Comparison of ENCODE assay signal across 7 mouse cellular contexts in genomic region chr2:153632871-153633226, GRCm38 (mm10). TPM values are rescaled to one million over a fixed set of nuclear protein-coding genes. Genes with fewer than 3 reads are reported as not detected.
DNase-seq lines count a peak whose midpoint lies in the region; ATAC-seq and TF ChIP-seq lines count a peak whose summit lies in the region.

No protein-coding gene starts in this region.

- ATAC-seq in neural tube, embryonic 11.5 days (ENCODE audit: insufficient read depth, low FRiP score, low TSS enrichment): no peak
- no peak; the same call in 1 of the 2 replicates for ATAC-seq in forebrain, embryonic 12.5 days (ENCODE audit: low FRiP score)
- peak; percentile 24; the same call in 1 of the 2 replicates for ATAC-seq in liver, embryonic 13.5 days (ENCODE audit: low read depth)
- no peak; the same call in 1 of the 2 replicates for ATAC-seq in stomach, postnatal 0 days (ENCODE audit: low FRiP score, low TSS enrichment)

- H3K36me3 ChIP-seq in neural tube, embryonic 11.5 days (ENCODE audit: control insufficient read depth, insufficient read depth, low read length): no peaks in the 10 kb centered on the region
- H3K36me3 ChIP-seq in forebrain, embryonic 12.5 days (replicated peaks): peaks cover 13% of the 10 kb centered on the region
- peaks cover 6% of the 10 kb centered on the region for H3K36me3 ChIP-seq in liver, embryonic 13.5 days
- 0 out of 2 replicates have a peak, but pooled peaks cover 3% of the 10 kb centered on the region for H3K36me3 ChIP-seq in stomach, postnatal 0 days (ENCODE audit: control insufficient read depth, insufficient read depth, low read length)

- DNase-seq in neural tube, embryonic 11.5 days (ENCODE audit: low spot score): no peak
- DNase-seq in neural tube, embryonic 10.5 days (ENCODE audit: extremely low spot score, low spot score): no peak
- DNase-seq in liver, embryonic 13.5 days: no peak
- no peak for DNase-seq in stomach, postnatal 0 days (ENCODE audit: low spot score)
- DNase-seq in thymus, postnatal 25 days: no peak
- no peak for DNase-seq in layer of hippocampus, adult 9-10 months (ENCODE audit: low spot score)

- H3K9ac ChIP-seq in neural tube, embryonic 11.5 days (ENCODE audit: low read length): peak overlapping the region; percentile 90
- H3K9ac ChIP-seq in forebrain, embryonic 12.5 days: peak overlapping the region; percentile 89
- H3K9ac ChIP-seq in liver, embryonic 13.5 days: peak overlapping the region; percentile 90
- H3K9ac ChIP-seq in stomach, postnatal 0 days (ENCODE audit: low read length): peak overlapping the region; percentile 95

- TF ChIP-seq EP300 in stomach, postnatal 0 days (optimal IDR thresholded peaks at IDR 0.05): no peak

- no peak for TF ChIP-seq CTCF in stomach, postnatal 0 days (IDR thresholded peaks at IDR 0.05; ENCODE audit: low read depth)

- no peaks in the 10 kb centered on the region for H3K27me3 ChIP-seq in neural tube, embryonic 11.5 days (ENCODE audit: control insufficient read depth, insufficient read depth, low read length)
- H3K27me3 ChIP-seq in forebrain, embryonic 12.5 days: peaks cover 3% of the 10 kb centered on the region; the same call in 1 of the 2 replicates
- H3K27me3 ChIP-seq in liver, embryonic 13.5 days: no peaks in the 10 kb centered on the region
- H3K27me3 ChIP-seq in stomach, postnatal 0 days (ENCODE audit: control insufficient read depth, insufficient read depth, low read length): no peaks in the 10 kb centered on the region

- H3K4me3 ChIP-seq in neural tube, embryonic 11.5 days (ENCODE audit: low read depth, low read length): peak overlapping the region; percentile 84
- H3K4me3 ChIP-seq in forebrain, embryonic 12.5 days (replicated peaks): peak overlapping the region; percentile 86
- H3K4me3 ChIP-seq in liver, embryonic 13.5 days (replicated peaks): peak overlapping the region; percentile 83
- H3K4me3 ChIP-seq in stomach, postnatal 0 days (ENCODE audit: low read depth, low read length): peak overlapping the region; percentile 90

- peak overlapping the region; percentile 67 for H3K4me2 ChIP-seq in neural tube, embryonic 11.5 days (ENCODE audit: low read depth)
- peak overlapping the region; percentile 72 for H3K4me2 ChIP-seq in forebrain, embryonic 12.5 days
- H3K4me2 ChIP-seq in liver, embryonic 13.5 days: peak overlapping the region; percentile 84
- peak overlapping the region; percentile 67 for H3K4me2 ChIP-seq in stomach, postnatal 0 days (replicated peaks; ENCODE audit: low read depth)

- 29% methylated on average over 2 of the region's 2 CpGs for whole genome bisulfite sequencing in neural tube, embryonic 11.5 days
- 30% methylated on average over 2 of the region's 2 CpGs for WGBS in forebrain, embryonic 12.5 days
- WGBS in liver, embryonic 13.5 days (ENCODE audit: insufficient replicate concordance): 9% methylated on average over 2 of the region's 2 CpGs
- WGBS in stomach, postnatal 0 days: 12% methylated on average over 2 of the region's 2 CpGs

- no peak overlapping the region for H3K27ac ChIP-seq in neural tube, embryonic 11.5 days (ENCODE audit: low read depth, low read length)
- peak overlapping the region; percentile 90 for H3K27ac ChIP-seq in forebrain, embryonic 12.5 days
- peak overlapping the region; percentile 89 for H3K27ac ChIP-seq in liver, embryonic 13.5 days
- peak overlapping the region; percentile 95 for H3K27ac ChIP-seq in stomach, postnatal 0 days (replicated peaks)

- no peaks in the 10 kb centered on the region for H3K4me1 ChIP-seq in neural tube, embryonic 11.5 days (ENCODE audit: control insufficient read depth, insufficient read depth, low read length)
- peaks cover 15% of the 10 kb centered on the region for H3K4me1 ChIP-seq in forebrain, embryonic 12.5 days
- peaks cover 38% of the 10 kb centered on the region for H3K4me1 ChIP-seq in liver, embryonic 13.5 days (replicated peaks)
- H3K4me1 ChIP-seq in stomach, postnatal 0 days (replicated peaks; ENCODE audit: control insufficient read depth, insufficient read depth): no peaks in the 10 kb centered on the region

- H3K9me3 ChIP-seq in neural tube, embryonic 11.5 days (ENCODE audit: control insufficient read depth, low read length): no peaks in the 10 kb centered on the region
- no peaks in the 10 kb centered on the region for H3K9me3 ChIP-seq in forebrain, embryonic 12.5 days
- no peaks in the 10 kb centered on the region for H3K9me3 ChIP-seq in liver, embryonic 13.5 days (replicated peaks)
- H3K9me3 ChIP-seq in stomach, postnatal 0 days (ENCODE audit: control insufficient read depth, low read length): no peaks in the 10 kb centered on the region

RNA-seq across cellular contexts. Expression of gene Commd7, which starts 0.3 kb away (rescaled TPM):
- 64.6 and 68.9 TPM in 2 replicates for polyA plus RNA-seq in neural tube, embryonic 11.5 days (2014; fragmentation: Nextera tagmentation; extraction: Ambion mirVana)
- 67.3 and 68.6 TPM in 2 replicates for polyA plus RNA-seq in forebrain, embryonic 12.5 days (2016; fragmentation: Nextera tagmentation; extraction: Ambion mirVana)
- 39.8 and 39.9 TPM in 2 replicates for polyA plus RNA-seq in liver, embryonic 13.5 days (2015; fragmentation: Nextera tagmentation; extraction: Ambion mirVana)
- polyA plus RNA-seq in stomach, postnatal 0 days (2015; fragmentation: Nextera tagmentation; extraction: Ambion mirVana): 68.1 and 70.1 TPM in 2 replicates

RNA-seq across cellular contexts. Expression of gene Dnmt3b, which starts 16.4 kb away (rescaled TPM):
- 11.0 and 13.3 TPM in 2 replicates for polyA plus RNA-seq in neural tube, embryonic 11.5 days (2014; fragmentation: Nextera tagmentation; extraction: Ambion mirVana)
- polyA plus RNA-seq in forebrain, embryonic 12.5 days (2016; fragmentation: Nextera tagmentation; extraction: Ambion mirVana): 9.2 and 10.7 TPM in 2 replicates
- 8.2 and 8.6 TPM in 2 replicates for polyA plus RNA-seq in liver, embryonic 13.5 days (2015; fragmentation: Nextera tagmentation; extraction: Ambion mirVana)
- polyA plus RNA-seq in stomach, postnatal 0 days (2015; fragmentation: Nextera tagmentation; extraction: Ambion mirVana): 2.6 and 3.0 TPM in 2 replicates
